ENCODE assay signal across 12 mouse cellular contexts in genomic region chr6:111985452-111985851, GRCm38 (mm10).
DNase-seq lines count a peak whose midpoint lies in the region; ATAC-seq and TF ChIP-seq lines count a peak whose summit lies in the region.
"Had no signal": no experiment of that assay in that cellular context is flagged by ENCODE, and none has a peak within 500 bp of the region (broad histone marks: within the 10 kb centered on the region; RNA-seq: fewer than 3 reads in every experiment).

No protein-coding gene starts in this region.

- no peak overlapping the region for H3K9ac ChIP-seq in hindbrain, embryonic 16.5 days (ENCODE audit: low read depth, low read length)

- 55% methylated on average over 1 of the region's 1 CpGs for WGBS in hindbrain, embryonic 16.5 days
- 86% methylated on average over 1 of the region's 1 CpGs for WGBS in hindbrain, embryonic 10.5 days

- no peaks in the 10 kb centered on the region for H3K4me1 ChIP-seq in hindbrain, embryonic 16.5 days (ENCODE audit: control insufficient read depth, insufficient read depth, low read depth, low read length)
- no peaks in the 10 kb centered on the region for H3K4me1 ChIP-seq in hindbrain, embryonic 10.5 days (replicated peaks)
- H3K4me1 ChIP-seq: megakaryocyte, embryonic 14.5 days had no signal

- H3K9me3 ChIP-seq in hindbrain, embryonic 16.5 days (ENCODE audit: control insufficient read depth, low read length): no peaks in the 10 kb centered on the region
- H3K9me3 ChIP-seq in hindbrain, embryonic 10.5 days: no peaks in the 10 kb centered on the region

- ATAC-seq in hindbrain, embryonic 16.5 days: peak; percentile 58; the same call in 1 of the 2 replicates

- H3K4me2 ChIP-seq in hindbrain, embryonic 16.5 days (ENCODE audit: low read length): no peak overlapping the region

- TF ChIP-seq CTCF in left cerebral cortex, adult 2 months (IDR thresholded peaks at IDR 0.05): no peak

- H3K36me3 ChIP-seq in hindbrain, embryonic 16.5 days (ENCODE audit: control insufficient read depth, insufficient read depth, low read length): no peaks in the 10 kb centered on the region
- no peaks in the 10 kb centered on the region for H3K36me3 ChIP-seq in hindbrain, embryonic 10.5 days

- H3K4me3 ChIP-seq in hindbrain, embryonic 16.5 days (ENCODE audit: low read length): no peak overlapping the region
- H3K4me3 ChIP-seq in hindbrain, embryonic 10.5 days: no peak overlapping the region
- no peak overlapping the region for H3K4me3 ChIP-seq in left cerebral cortex, adult 2 months
- H3K4me3 ChIP-seq: megakaryocyte, embryonic 14.5 days had no signal

- H3K27me3 ChIP-seq in hindbrain, embryonic 16.5 days (replicated peaks; ENCODE audit: control insufficient read depth, insufficient read depth, low read length): no peaks in the 10 kb centered on the region
- H3K27me3 ChIP-seq in hindbrain, embryonic 10.5 days (ENCODE audit: insufficient read depth, poor library complexity, severe bottlenecking): no peaks in the 10 kb centered on the region
- H3K27me3 ChIP-seq: megakaryocyte, embryonic 14.5 days had no signal

- intact Hi-C loops in left cerebral cortex, adult 2 months (cut with DNase I): no loop called here

- no peak overlapping the region for H3K27ac ChIP-seq in hindbrain, embryonic 16.5 days (ENCODE audit: low read depth, low read length)
- no peak overlapping the region for H3K27ac ChIP-seq in hindbrain, embryonic 10.5 days
- no peak overlapping the region for H3K27ac ChIP-seq in left cerebral cortex, adult 2 months

- DNase-seq in hindbrain, embryonic 10.5 days (ENCODE audit: low spot score): no peak
- DNase-seq in Muller cell, postnatal 12 days (ENCODE audit: inconsistent ontology term): peak; percentile 91
- peak; percentile 48 for DNase-seq in adrenal gland, adult 2 months
- peak; percentile 7 to 15 for DNase-seq in layer of hippocampus, adult 8-10 months (ENCODE audit: low spot score in 2 of 2)
- DNase-seq in left cerebral cortex, adult 2 months (ENCODE audit: extremely low spot score in 1 of 2, low spot score in 2 of 2): no peak
- no peak for DNase-seq in gastrocnemius, postnatal 4 days (ENCODE audit: low spot score in 2 of 2)
- DNase-seq: gastrocnemius, postnatal 10 days; kidney, adult 8-10 months; spleen, adult 18-20 months; thymus, adult 18-20 months had no signal

Comparison
In these comparisons a context has a peak if more than half of its experiments do, and no peak if none do; other contexts are left out.
1. DNase-seq: peak in Muller cell, postnatal 12 days (single experiment), adrenal gland, adult 2 months (single experiment) and layer of hippocampus, adult 8-10 months (2 of 2); none in hindbrain, embryonic 10.5 days (single experiment), left cerebral cortex, adult 2 months (0 of 2) and gastrocnemius, postnatal 4 days (0 of 2).